Mouse (Mus musculus) lung, embryonic 15.5 days (tissue): ENCODE data around the gene Themis. TPM values are rescaled to one million over a fixed set of nuclear protein-coding genes. Genes with fewer than 3 reads are reported as not detected.

ENCODE experiments used
- ATAC-seq: fragments of 200-750 bp; cut with Nextera tagmentation; 2 replicates; pipeline ENCODE4 v1.8.0; 2017; ENCODE audit warnings: moderate number of reproducible peaks, borderline replicate concordance; ENCODE audit not compliant: low FRiP score, low TSS enrichment; ENCODE audit errors: extremely low read depth
- H3K27ac ChIP-seq: fragments of 300-500 bp; sonication (generic); 2 replicates; pipeline ENCODE4 v1.5.1; 2015; ENCODE audit warnings: moderate library complexity, mild to moderate bottlenecking, inconsistent platforms
- H3K27me3 ChIP-seq: fragments of 300-500 bp; sonication (generic); 2 replicates; pipeline ENCODE4 v1.6.1; 2015; ENCODE audit warnings: inconsistent platforms
- H3K36me3 ChIP-seq: fragments of 300-500 bp; sonication (generic); 2 replicates; pipeline ENCODE4 v1.6.1; 2015; ENCODE audit warnings: inconsistent platforms
- H3K4me1 ChIP-seq: fragments of 300-500 bp; sonication (generic); 2 replicates; pipeline ENCODE4 v1.6.1; 2015; ENCODE audit warnings: inconsistent platforms
- H3K4me2 ChIP-seq: fragments of 300-500 bp; sonication (generic); 2 replicates; pipeline ENCODE4 v1.6.1; 2015; ENCODE audit warnings: inconsistent platforms, mild to moderate bottlenecking, moderate library complexity
- H3K4me3 ChIP-seq: fragments of 300-500 bp; sonication (generic); 2 replicates; pipeline ENCODE4 v1.5.1; 2015; ENCODE audit warnings: mild to moderate bottlenecking, inconsistent platforms
- H3K9ac ChIP-seq: fragments of 300-500 bp; sonication (generic); 2 replicates; pipeline ENCODE4 v1.6.1; 2015; ENCODE audit warnings: inconsistent platforms
- H3K9me3 ChIP-seq: fragments of 300-500 bp; sonication (generic); 2 replicates; pipeline ENCODE4 v1.6.1; 2016; ENCODE audit warnings: inconsistent platforms
- WGBS: fragments of 180-500 bp; shearing (Covaris S2); methylation state at CpG from one replicate; pipeline ENCODE4 v1.1.7; 2015; 5-methylcytosine and 5-hydroxymethylcytosine counted together
- polyA plus RNA-seq: library from polyadenylated mRNA; unstranded; fragments of >200 nt; fragmentation: Nextera tagmentation; extraction: Ambion mirVana; gene quantifications from 2 replicates; pipeline ENCODE4 v1.2.1, GENCODE M21; 2015

Gene Themis
- polyA plus RNA-seq, result 0.18 and 1.3 TPM in 2 replicates

DNA sequence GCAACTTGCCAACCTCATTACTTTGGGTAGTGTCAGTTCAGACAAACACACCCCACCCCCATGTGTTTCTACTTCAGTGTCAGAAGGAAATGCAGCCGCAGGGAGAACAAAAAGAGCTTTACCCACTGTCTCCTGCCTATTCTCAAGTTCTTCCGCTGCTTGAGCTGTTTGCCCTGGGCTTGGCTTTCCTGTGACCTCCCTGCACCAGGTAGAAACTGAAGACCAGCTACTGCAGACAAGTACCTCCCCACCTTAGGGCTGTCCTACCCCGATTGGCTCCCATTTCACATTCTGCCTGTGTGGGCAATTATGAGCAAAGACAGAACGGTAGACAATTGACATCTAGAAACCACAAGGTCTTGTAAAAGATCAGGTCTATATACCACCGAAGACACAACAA is at the start of gene Themis:
Gene Themis (plus strand): TSS at position 100 of the 400 bp plus-strand sequence.
- Histone ChIP-seq H3K27me3 (no peaks in the 10 kb centered on the region), H3K9ac (no peak within 1 kb of the TSS), H3K4me2 (no peak within 1 kb of the TSS), H3K4me1 (no peaks in the 10 kb centered on the region), H3K9me3 (no peaks in the 10 kb centered on the region), H3K27ac (no peak within 1 kb of the TSS), H3K4me3 (no peak within 1 kb of the TSS), H3K36me3 (no peaks in the 10 kb centered on the region)
- ATAC-seq, result no peak
- WGBS, result 52% methylated on average over 5 of the region's 5 CpGs

DNA sequence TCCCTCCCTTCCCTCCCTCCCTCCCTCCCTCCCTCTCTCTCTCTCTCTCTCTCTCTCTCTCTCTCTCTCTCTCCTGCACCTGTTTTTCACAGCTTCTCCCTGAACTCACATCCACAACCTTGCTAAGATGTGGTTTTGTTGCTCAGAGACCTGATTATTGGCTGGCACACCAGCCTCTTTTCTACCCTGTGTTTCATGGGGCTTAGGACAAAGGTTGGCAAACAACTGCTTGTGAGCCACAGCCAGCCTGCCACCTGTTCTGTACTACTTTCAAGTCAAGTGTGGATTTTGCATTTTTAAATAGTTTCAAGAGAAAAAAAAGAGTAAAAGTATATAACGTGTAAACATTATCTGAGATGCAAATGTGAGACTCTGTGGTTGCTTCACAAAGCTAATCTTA is 48.7 kb upstream of the Themis start:
- H3K4me1 ChIP-seq, result no peaks in the 10 kb centered on the region
- no peak for ATAC-seq
- WGBS, result 74% methylated on average over 1 of the region's 1 CpGs
- H3K36me3 ChIP-seq, result no peaks in the 10 kb centered on the region
- no peak overlapping the region for H3K9ac ChIP-seq
- H3K4me2 ChIP-seq, result no peak overlapping the region
- H3K27ac ChIP-seq, result no peak overlapping the region
- H3K9me3 ChIP-seq, result no peaks in the 10 kb centered on the region
- H3K4me3 ChIP-seq, result no peak overlapping the region
- H3K27me3 ChIP-seq, result no peaks in the 10 kb centered on the region

DNA sequence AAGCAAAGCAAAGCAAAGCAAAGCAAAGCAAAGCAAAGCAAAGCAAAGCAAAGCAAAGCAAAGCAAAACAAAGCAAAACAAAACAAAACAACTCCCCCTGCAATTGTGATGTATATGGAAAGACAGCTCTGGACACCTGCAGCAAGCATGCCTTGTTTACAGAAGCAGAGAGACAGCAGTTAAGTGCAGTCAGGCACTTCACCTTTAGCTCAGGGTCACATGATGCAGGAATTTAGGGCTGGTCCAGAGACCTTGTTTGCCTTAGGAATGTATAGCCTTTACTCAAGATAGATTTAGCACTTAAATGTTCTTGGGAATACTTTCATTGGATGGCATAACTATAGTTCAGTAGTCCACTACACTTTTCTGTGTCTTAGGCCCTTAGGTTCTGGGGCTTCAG is 32.1 kb upstream of the Themis start:
- Histone ChIP-seq H3K4me1 (no peaks in the 10 kb centered on the region), H3K4me3 (no peak overlapping the region), H3K9ac (no peak overlapping the region), H3K36me3 (no peaks in the 10 kb centered on the region), H3K27ac (no peak overlapping the region), H3K4me2 (no peak overlapping the region), H3K9me3 (no peaks in the 10 kb centered on the region), H3K27me3 (no peaks in the 10 kb centered on the region)
- no peak for ATAC-seq

DNA sequence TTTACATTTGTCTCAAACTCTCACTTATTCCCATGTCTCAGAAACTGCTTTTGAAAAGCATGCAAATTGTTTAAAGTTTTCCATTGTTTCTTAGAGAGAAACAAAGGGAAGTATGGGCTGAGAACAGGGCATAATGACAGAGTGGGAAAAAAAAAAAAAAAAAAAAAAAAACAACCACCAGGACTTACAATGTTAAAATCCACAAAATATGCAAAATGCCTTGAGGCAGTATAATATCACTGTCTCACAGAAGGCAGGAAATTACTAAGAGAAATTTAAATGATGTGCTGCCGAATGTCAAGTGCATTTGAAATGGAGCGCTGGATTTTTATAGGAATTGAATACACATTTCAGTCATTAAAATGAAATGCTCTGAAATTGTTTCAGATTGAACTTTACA is 26.3 kb upstream of the Themis start:
- no peak for ATAC-seq
- Histone ChIP-seq H3K36me3 (no peaks in the 10 kb centered on the region), H3K27me3 (no peaks in the 10 kb centered on the region), H3K4me3 (no peak overlapping the region), H3K27ac (no peak overlapping the region), H3K4me1 (no peaks in the 10 kb centered on the region), H3K9me3 (no peaks in the 10 kb centered on the region), H3K9ac (no peak overlapping the region), H3K4me2 (no peak overlapping the region)
- WGBS, result 93% methylated on average over 2 of the region's 2 CpGs

DNA sequence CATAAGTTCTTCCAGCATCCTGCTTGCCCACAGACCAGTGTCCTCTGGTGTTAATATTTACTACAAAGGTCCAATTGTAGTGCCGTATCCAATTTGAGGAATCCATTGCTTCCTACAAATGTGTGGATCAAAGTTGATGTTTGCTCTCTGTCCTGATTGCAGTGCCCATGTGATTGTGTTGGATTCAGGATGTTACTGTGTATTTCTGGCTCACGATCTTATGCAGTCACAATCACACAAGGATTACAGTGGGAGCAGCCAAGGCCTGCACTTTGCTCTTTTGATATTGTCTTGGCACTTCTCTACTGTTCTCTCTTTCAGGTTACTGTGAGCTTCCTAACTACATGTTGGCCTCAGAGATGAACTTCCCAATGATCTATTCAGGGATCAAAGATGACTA is 20.3 kb upstream of the Themis start:
- H3K9me3 ChIP-seq, result no peaks in the 10 kb centered on the region
- H3K36me3 ChIP-seq, result no peaks in the 10 kb centered on the region
- no peak for ATAC-seq
- WGBS, result 92% methylated on average over 2 of the region's 2 CpGs
- no peak overlapping the region for H3K27ac ChIP-seq
- H3K27me3 ChIP-seq, result no peaks in the 10 kb centered on the region
- no peak overlapping the region for H3K4me3 ChIP-seq
- no peaks in the 10 kb centered on the region for H3K4me1 ChIP-seq
- H3K9ac ChIP-seq, result no peak overlapping the region
- H3K4me2 ChIP-seq, result no peak overlapping the region

DNA sequence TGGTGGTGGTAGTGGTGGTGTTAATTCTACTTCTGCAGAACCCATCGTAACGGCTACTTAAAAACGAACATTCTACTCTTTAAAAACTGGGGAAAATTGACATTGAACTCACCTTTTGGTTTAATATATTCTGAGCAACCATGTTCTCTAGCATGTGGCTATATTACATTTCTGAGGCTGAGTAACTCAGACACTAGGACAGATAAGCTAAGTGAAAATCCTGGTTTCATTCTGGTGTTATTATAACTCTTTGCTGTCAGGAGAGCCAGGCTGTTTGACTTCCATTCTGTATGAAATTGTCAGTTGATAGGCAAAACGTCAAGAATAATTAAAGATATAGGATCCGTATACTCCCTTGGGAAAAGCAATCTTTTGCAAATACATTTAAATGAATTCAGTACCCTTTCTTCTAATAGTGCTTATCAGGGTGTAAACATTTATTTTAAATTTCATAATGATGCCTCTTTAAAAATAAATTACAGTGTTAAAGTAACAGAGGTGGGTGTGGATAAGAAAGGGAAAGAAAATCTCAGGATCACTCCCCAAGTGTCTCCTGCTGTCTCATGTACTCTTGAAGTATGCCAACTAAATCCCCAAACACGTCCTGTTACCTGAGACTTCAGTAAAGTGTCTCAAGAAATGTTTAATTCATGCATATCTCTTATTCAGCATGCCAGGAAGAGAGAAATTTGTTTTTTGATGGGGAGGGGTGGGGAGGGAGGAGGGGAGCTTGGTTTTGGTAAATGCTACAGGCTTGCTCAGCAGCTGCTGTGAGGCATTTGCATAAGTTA is 18.9 kb upstream of the Themis start:
- H3K9ac ChIP-seq, result no peak overlapping the region
- H3K9me3 ChIP-seq, result no peaks in the 10 kb centered on the region
- H3K27ac ChIP-seq, result no peak overlapping the region
- WGBS, result 63% methylated on average over 6 of the region's 6 CpGs
- H3K4me3 ChIP-seq, result no peak overlapping the region
- no peak overlapping the region for H3K4me2 ChIP-seq
- no peaks in the 10 kb centered on the region for H3K27me3 ChIP-seq
- no peaks in the 10 kb centered on the region for H3K36me3 ChIP-seq
- no peaks in the 10 kb centered on the region for H3K4me1 ChIP-seq
- ATAC-seq, result no peak

DNA sequence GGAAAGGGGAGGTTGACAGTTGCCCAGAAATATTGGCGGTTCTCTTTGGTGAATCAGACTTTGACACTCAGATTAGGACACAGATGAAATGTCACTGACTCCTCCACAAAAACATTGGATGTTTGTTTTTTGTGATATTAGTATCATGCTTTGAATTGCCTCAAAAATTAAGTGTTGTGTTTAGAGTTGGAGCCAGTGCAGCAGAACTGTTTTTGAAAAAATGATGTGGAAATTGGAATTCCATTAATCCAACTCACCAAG is 18.3 kb upstream of the Themis start:
- WGBS, result 23% methylated on average over 1 of the region's 1 CpGs
- Histone ChIP-seq H3K4me1 (no peaks in the 10 kb centered on the region), H3K27ac (no peak overlapping the region), H3K4me2 (no peak overlapping the region), H3K36me3 (no peaks in the 10 kb centered on the region), H3K4me3 (no peak overlapping the region), H3K27me3 (no peaks in the 10 kb centered on the region), H3K9me3 (no peaks in the 10 kb centered on the region), H3K9ac (no peak overlapping the region)
- no peak for ATAC-seq

DNA sequence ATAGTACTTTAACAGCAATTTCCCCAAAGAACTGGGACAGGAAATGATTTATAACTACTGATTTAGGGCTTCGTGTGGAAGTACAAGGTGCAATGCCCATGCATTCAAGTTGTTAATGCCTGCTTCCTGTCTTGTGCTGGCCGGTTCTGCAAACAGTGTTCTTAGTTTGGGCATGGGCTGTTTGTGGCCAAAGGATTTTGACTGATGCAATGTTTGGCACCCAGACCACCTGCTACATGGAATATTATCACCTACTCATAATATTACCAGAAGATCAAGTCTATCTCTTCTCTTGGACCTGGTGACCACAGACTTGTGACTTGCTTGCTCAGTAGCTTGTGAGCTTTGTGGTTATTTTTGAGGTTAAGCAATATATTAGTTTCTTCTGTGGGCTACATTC is 16.2 kb upstream of the Themis start:
- no peaks in the 10 kb centered on the region for H3K27me3 ChIP-seq
- no peaks in the 10 kb centered on the region for H3K4me1 ChIP-seq
- WGBS, result 68% methylated on average over 2 of the region's 2 CpGs
- no peak overlapping the region for H3K9ac ChIP-seq
- H3K4me2 ChIP-seq, result no peak overlapping the region
- no peak overlapping the region for H3K27ac ChIP-seq
- H3K9me3 ChIP-seq, result no peaks in the 10 kb centered on the region
- no peaks in the 10 kb centered on the region for H3K36me3 ChIP-seq
- no peak overlapping the region for H3K4me3 ChIP-seq
- no peak for ATAC-seq

DNA sequence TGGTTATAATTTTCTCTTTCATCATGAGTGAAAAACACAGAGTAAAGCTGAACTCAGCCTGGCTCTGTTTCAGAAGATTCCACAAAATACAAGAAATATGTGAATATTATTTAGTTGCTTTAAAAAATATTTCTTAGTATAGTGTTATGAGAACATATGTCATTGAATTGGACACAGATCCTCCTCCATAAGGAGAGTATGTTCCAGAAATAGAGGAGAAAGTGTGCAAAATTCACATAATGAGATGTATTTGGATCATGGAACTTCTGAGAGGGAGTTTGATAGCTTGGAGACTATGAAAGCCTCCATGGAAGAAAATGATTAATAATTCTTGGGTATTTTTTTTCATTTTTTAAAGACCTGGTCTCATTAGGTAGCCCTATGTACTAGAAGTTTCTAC is 13.4 kb upstream of the Themis start:
- Histone ChIP-seq H3K27ac (no peak overlapping the region), H3K36me3 (no peaks in the 10 kb centered on the region), H3K4me2 (no peak overlapping the region), H3K27me3 (no peaks in the 10 kb centered on the region), H3K4me1 (no peaks in the 10 kb centered on the region), H3K9me3 (no peaks in the 10 kb centered on the region), H3K4me3 (no peak overlapping the region), H3K9ac (no peak overlapping the region)
- no peak for ATAC-seq

DNA sequence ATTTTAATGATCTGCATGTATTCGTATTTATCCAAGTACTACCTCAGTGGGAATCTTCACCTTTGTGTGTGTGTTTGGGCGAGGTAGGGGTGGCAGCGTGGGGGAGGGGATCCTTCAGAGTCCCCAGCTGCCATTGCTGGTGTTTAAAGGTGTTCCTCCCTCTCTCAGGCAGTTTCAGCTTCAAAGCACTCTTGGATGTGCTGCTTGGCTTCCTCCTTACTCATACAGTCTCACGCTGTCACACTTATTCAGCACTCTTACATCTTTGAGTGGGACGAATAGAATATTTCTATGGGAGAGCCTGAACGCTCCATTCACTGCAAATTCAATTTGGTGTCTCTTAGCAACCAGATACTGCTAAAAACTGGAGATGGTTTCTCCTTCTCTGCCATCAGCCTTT is 3.0 kb upstream of the Themis start:
- WGBS, result 67% methylated on average over 6 of the region's 6 CpGs
- Histone ChIP-seq H3K27me3 (no peaks in the 10 kb centered on the region), H3K9ac (no peak overlapping the region), H3K36me3 (no peaks in the 10 kb centered on the region), H3K4me2 (no peak overlapping the region), H3K4me1 (no peaks in the 10 kb centered on the region), H3K27ac (no peak overlapping the region), H3K4me3 (no peak overlapping the region), H3K9me3 (no peaks in the 10 kb centered on the region)
- ATAC-seq, result no peak

DNA sequence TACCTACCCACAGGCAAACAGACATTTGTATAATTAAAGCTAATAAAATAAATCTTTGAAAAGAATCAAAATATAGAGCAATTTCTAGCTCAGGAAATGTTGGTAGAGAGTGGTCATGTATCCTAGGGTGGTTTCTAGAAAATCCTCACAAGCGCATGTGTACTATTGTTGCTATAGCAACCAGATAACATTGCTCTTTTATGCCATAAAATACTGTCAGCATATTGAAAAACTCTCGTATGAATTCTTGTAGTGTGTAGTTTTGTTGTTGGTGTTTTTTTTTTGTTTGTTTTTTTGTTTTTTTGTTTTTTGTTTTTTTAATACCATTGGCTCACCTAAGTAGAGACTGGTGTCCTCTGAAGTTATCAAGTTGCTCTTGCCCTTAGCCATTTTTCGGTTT is 5.8 kb downstream of the Themis start:
- H3K4me2 ChIP-seq, result no peak overlapping the region
- ATAC-seq, result no peak
- H3K27me3 ChIP-seq, result no peaks in the 10 kb centered on the region
- no peaks in the 10 kb centered on the region for H3K4me1 ChIP-seq
- no peaks in the 10 kb centered on the region for H3K9me3 ChIP-seq
- H3K4me3 ChIP-seq, result no peak overlapping the region
- no peaks in the 10 kb centered on the region for H3K36me3 ChIP-seq
- 70% methylated on average over 3 of the region's 3 CpGs for WGBS
- no peak overlapping the region for H3K27ac ChIP-seq
- H3K9ac ChIP-seq, result no peak overlapping the region

DNA sequence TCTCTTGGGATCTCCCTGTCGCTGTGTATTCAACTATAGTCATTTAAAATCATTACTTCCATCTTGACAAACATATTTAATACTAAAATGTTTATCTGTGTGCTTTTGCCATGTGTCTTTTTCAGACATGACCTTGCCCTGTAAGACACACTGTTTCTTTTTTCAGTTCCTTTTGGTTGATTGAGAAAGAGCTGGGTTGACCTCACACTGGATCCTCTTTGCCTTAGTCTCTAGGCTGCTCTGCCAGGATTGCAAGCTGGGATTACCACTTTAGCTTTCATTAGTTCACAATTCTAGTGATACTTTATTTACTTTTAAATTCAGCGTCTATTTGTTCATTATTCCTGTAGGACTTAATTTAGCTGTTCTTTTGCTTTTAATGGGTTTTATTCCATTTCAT is 7.2 kb downstream of the Themis start:
- H3K4me2 ChIP-seq, result no peak overlapping the region
- 84% methylated on average over 2 of the region's 2 CpGs for WGBS
- no peak for ATAC-seq
- H3K27ac ChIP-seq, result no peak overlapping the region
- no peaks in the 10 kb centered on the region for H3K4me1 ChIP-seq
- H3K27me3 ChIP-seq, result no peaks in the 10 kb centered on the region
- no peak overlapping the region for H3K9ac ChIP-seq
- H3K9me3 ChIP-seq, result no peaks in the 10 kb centered on the region
- H3K4me3 ChIP-seq, result no peak overlapping the region
- no peaks in the 10 kb centered on the region for H3K36me3 ChIP-seq

DNA sequence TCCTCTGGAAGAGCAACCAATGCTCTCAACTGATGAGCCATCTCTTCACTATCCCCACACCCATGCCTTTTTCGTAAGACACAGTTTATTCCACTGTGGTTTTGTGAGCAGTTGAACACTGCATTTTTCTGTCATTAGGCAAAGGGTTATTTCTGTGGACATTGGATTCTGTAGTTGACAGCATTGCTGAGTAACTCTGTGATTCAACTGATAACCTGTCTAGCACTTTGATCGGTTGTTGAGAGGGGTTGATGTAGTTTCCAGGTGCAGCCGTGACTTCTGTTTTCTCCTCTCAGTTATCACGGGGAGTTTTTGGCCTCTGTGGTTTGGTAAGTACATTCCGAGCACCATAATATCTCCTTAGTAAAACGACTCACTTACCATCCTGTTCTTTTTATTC is 26.8 kb downstream of the Themis start:
- H3K36me3 ChIP-seq, result no peaks in the 10 kb centered on the region
- H3K27ac ChIP-seq, result no peak overlapping the region
- H3K27me3 ChIP-seq, result no peaks in the 10 kb centered on the region
- no peak overlapping the region for H3K9ac ChIP-seq
- no peaks in the 10 kb centered on the region for H3K9me3 ChIP-seq
- no peak for ATAC-seq
- H3K4me2 ChIP-seq, result no peak overlapping the region
- H3K4me1 ChIP-seq, result no peaks in the 10 kb centered on the region
- 71% methylated on average over 6 of the region's 6 CpGs for WGBS
- H3K4me3 ChIP-seq, result no peak overlapping the region
